In the genomic region with DNA sequence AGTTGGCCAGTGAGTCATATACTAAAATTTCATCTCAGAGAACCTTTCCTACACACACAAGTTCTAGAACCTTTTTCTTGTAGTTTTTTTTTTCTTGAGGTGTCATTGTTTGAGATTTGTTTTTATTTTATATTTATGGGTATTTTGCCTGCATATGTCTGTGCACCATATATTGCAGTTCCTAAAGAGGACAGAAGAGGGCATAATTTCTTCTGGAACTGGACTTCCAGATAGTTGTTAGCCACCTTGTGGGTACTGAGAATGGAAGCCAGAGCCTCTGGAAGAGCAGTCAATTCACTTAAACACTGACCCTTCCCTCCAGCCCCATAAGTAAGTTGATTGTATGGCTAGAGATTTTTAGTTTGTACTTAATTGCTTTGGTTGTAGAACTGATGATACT, we compare ENCODE assay signal across 17 mouse cellular contexts. TPM values are rescaled to one million over a fixed set of nuclear protein-coding genes. Genes with fewer than 3 reads are reported as not detected.
DNase-seq lines count a peak whose midpoint lies in the region; ATAC-seq and TF ChIP-seq lines count a peak whose summit lies in the region.
"Had no signal": no experiment of that assay in that cellular context is flagged by ENCODE, and none has a peak within 500 bp of the region (broad histone marks: within the 10 kb centered on the region; RNA-seq: fewer than 3 reads in every experiment).

No protein-coding gene starts in this region.

- no peak for ATAC-seq in embryonic facial prominence, embryonic 11.5 days (replicated peaks; ENCODE audit: insufficient number of reproducible peaks, low FRiP score, low TSS enrichment, low read depth)
- ATAC-seq in liver, embryonic 14.5 days (ENCODE audit: insufficient read depth): no peak
- ATAC-seq in granulocyte monocyte progenitor cell, adult 5-6 weeks (replicated peaks; ENCODE audit: poor library complexity, severe bottlenecking): no peak
- ATAC-seq: forebrain, embryonic 13.5 days had no signal

- H3K9ac ChIP-seq in embryonic facial prominence, embryonic 11.5 days (replicated peaks; ENCODE audit: low read length): no peak overlapping the region
- no peak overlapping the region for H3K9ac ChIP-seq in liver, embryonic 14.5 days (replicated peaks)
- H3K9ac ChIP-seq: forebrain, embryonic 13.5 days; liver, embryonic 15.5 days had no signal

- intact Hi-C loops in left cerebral cortex, postnatal 14 days (cut with DNase I): no loop called here

- DNase-seq in embryonic facial prominence, embryonic 11.5 days (ENCODE audit: low spot score): peak; percentile 20
- no peak for DNase-seq in embryonic facial prominence, embryonic 10.5 days (ENCODE audit: low spot score)
- DNase-seq in liver, embryonic 14.5 days (ENCODE audit: low read depth in 3 of 3, low spot score in 3 of 3): peak in 1 of 3 experiments; percentile 16
- DNase-seq in liver (no peak), ES-CJ7 (ENCODE audit: low read depth, low spot score) (peak; percentile 63)
- DNase-seq in naive thymus-derived CD4-positive, alpha-beta T cell, adult 2 months (ENCODE audit: low read depth): peak; percentile 67
- no peak for DNase-seq in left cerebral cortex, postnatal 14 days (ENCODE audit: low spot score in 2 of 2)
- DNase-seq: kidney, adult 9 months; right cerebral cortex, postnatal 4 days had no signal

- H3K4me2 ChIP-seq in embryonic facial prominence, embryonic 11.5 days (ENCODE audit: low read depth, low read length): no peak overlapping the region
- no peak overlapping the region for H3K4me2 ChIP-seq in liver, embryonic 14.5 days (ENCODE audit: low read depth)
- H3K4me2 ChIP-seq: forebrain, embryonic 13.5 days; liver, embryonic 15.5 days had no signal

- H3K4me3 ChIP-seq in embryonic facial prominence, embryonic 11.5 days (ENCODE audit: low read depth, low read length): no peak overlapping the region
- H3K4me3 ChIP-seq in embryonic facial prominence, embryonic 10.5 days: no peak overlapping the region
- H3K4me3 ChIP-seq in liver, embryonic 14.5 days (ENCODE audit: insufficient read depth in 1 of 2, low read depth in 2 of 2, low read length in 2 of 2): no peak overlapping the region
- H3K4me3 ChIP-seq: forebrain, embryonic 13.5 days; liver, embryonic 15.5 days; midbrain, embryonic 10.5 days had no signal

- no peaks in the 10 kb centered on the region for H3K27me3 ChIP-seq in embryonic facial prominence, embryonic 11.5 days (ENCODE audit: control insufficient read depth, insufficient read depth, low read length)
- no peaks in the 10 kb centered on the region for H3K27me3 ChIP-seq in embryonic facial prominence, embryonic 10.5 days (replicated peaks; ENCODE audit: low read depth, poor library complexity, severe bottlenecking)
- H3K27me3 ChIP-seq in liver, embryonic 14.5 days (ENCODE audit: control insufficient read depth, insufficient read depth, low read length): no peaks in the 10 kb centered on the region
- H3K27me3 ChIP-seq: forebrain, embryonic 13.5 days; liver, embryonic 15.5 days had no signal

- H3K9me3 ChIP-seq in embryonic facial prominence, embryonic 11.5 days (replicated peaks; ENCODE audit: control insufficient read depth, low read length): no peaks in the 10 kb centered on the region
- no peaks in the 10 kb centered on the region for H3K9me3 ChIP-seq in embryonic facial prominence, embryonic 10.5 days
- H3K9me3 ChIP-seq in liver, embryonic 14.5 days (ENCODE audit: control insufficient read depth, low read length): no peaks in the 10 kb centered on the region
- H3K9me3 ChIP-seq: forebrain, embryonic 13.5 days; liver, embryonic 15.5 days; midbrain, embryonic 10.5 days had no signal

- no peaks in the 10 kb centered on the region for H3K4me1 ChIP-seq in embryonic facial prominence, embryonic 11.5 days (ENCODE audit: control insufficient read depth, insufficient read depth, low read length)
- H3K4me1 ChIP-seq in embryonic facial prominence, embryonic 10.5 days: peaks cover 22% of the 10 kb centered on the region
- peaks cover 16 to 22% of the 10 kb centered on the region in 2 experiments for H3K4me1 ChIP-seq in liver, embryonic 14.5 days (replicated peaks; ENCODE audit: control insufficient read depth in 2 of 2, insufficient read depth in 2 of 2, low read length in 1 of 2)

- H3K36me3 ChIP-seq in embryonic facial prominence, embryonic 11.5 days (replicated peaks; ENCODE audit: control insufficient read depth, insufficient read depth, low read depth, low read length): no peaks in the 10 kb centered on the region
- peaks cover 13% of the 10 kb centered on the region for H3K36me3 ChIP-seq in embryonic facial prominence, embryonic 10.5 days (replicated peaks)
- H3K36me3 ChIP-seq in liver, embryonic 14.5 days (replicated peaks; ENCODE audit: control insufficient read depth, insufficient read depth, low read depth): peaks cover 3% of the 10 kb centered on the region; the same call in 1 of the 2 replicates

- TF ChIP-seq CTCF in liver, embryonic 14.5 days (IDR thresholded peaks at IDR 0.05; ENCODE audit: low read depth): peak; percentile 37; the same call in 1 of the 2 replicates

- TF ChIP-seq EP300 in liver, embryonic 14.5 days (IDR thresholded peaks at IDR 0.05; ENCODE audit: low read depth): no peak

- no peak overlapping the region for H3K27ac ChIP-seq in embryonic facial prominence, embryonic 11.5 days (replicated peaks; ENCODE audit: low read depth, low read length)
- H3K27ac ChIP-seq in embryonic facial prominence, embryonic 10.5 days (replicated peaks): no peak overlapping the region
- H3K27ac ChIP-seq in liver, embryonic 14.5 days: no peak overlapping the region
- H3K27ac ChIP-seq: forebrain, embryonic 13.5 days; liver, embryonic 15.5 days; midbrain, embryonic 10.5 days had no signal

RNA-seq across cellular contexts. Expression of a gene that starts 3.7 kb away (rescaled TPM):
- polyA plus RNA-seq in embryonic facial prominence, embryonic 11.5 days (2014; fragmentation: Nextera tagmentation; extraction: Ambion mirVana): 323 and 328 TPM in 2 replicates
- 228 and 237 TPM in 2 replicates for polyA plus RNA-seq in embryonic facial prominence, embryonic 10.5 days (2016; fragmentation: Nextera tagmentation; extraction: Ambion mirVana)
- 40.1 and 49.1 TPM in 2 replicates for polyA plus RNA-seq in liver, embryonic 14.5 days (2012; rRNA removed)
- 93.5 and 97.1 TPM in 2 replicates for polyA plus RNA-seq in liver, embryonic 14.5 days (2014; fragmentation: Nextera tagmentation; extraction: Ambion mirVana)
- total RNA-seq in granulocyte monocyte progenitor cell, adult 5-6 weeks (2014; fragmentation: Nextera tagmentation): 72.1 and 86.1 TPM in 2 replicates
- total RNA-seq in granulocyte monocyte progenitor cell, adult 5-6 weeks (2017): 228 and 237 TPM in 2 replicates
- total RNA-seq in left cerebral cortex, postnatal 14 days (2021): 10 to 100 TPM; 88.7 to 89.1 TPM

RNA-seq across cellular contexts. Expression of a gene that starts 32.7 kb away (rescaled TPM):
- not detected in 2 replicates for polyA plus RNA-seq in embryonic facial prominence, embryonic 11.5 days (2014; fragmentation: Nextera tagmentation; extraction: Ambion mirVana)
- not detected in 2 replicates for polyA plus RNA-seq in embryonic facial prominence, embryonic 10.5 days (2016; fragmentation: Nextera tagmentation; extraction: Ambion mirVana)
- polyA plus RNA-seq in liver, embryonic 14.5 days (2012; rRNA removed): not detected in 2 replicates
- not detected in 2 replicates for polyA plus RNA-seq in liver, embryonic 14.5 days (2014; fragmentation: Nextera tagmentation; extraction: Ambion mirVana)
- total RNA-seq in granulocyte monocyte progenitor cell, adult 5-6 weeks (2014; fragmentation: Nextera tagmentation): not detected in 2 replicates
- total RNA-seq in granulocyte monocyte progenitor cell, adult 5-6 weeks (2017): not detected in 2 replicates
- total RNA-seq in left cerebral cortex, postnatal 14 days (2021): not detected
- total RNA-seq: adrenal gland, adult 18-20 months; gastrocnemius, postnatal 4 days; hematopoietic stem cell, adult 5-6 weeks; neutrophil, adult 5-6 weeks had no signal
- polyA plus RNA-seq: forebrain, embryonic 13.5 days; liver, embryonic 15.5 days; midbrain, embryonic 10.5 days had no signal

RNA-seq across cellular contexts. Expression of a gene that starts 36.7 kb away (rescaled TPM):
- polyA plus RNA-seq in embryonic facial prominence, embryonic 11.5 days (2014; fragmentation: Nextera tagmentation; extraction: Ambion mirVana): 0.27 and 0.28 TPM in 2 replicates
- 0.25 and 0.40 TPM in 2 replicates for polyA plus RNA-seq in embryonic facial prominence, embryonic 10.5 days (2016; fragmentation: Nextera tagmentation; extraction: Ambion mirVana)
- not detected in 2 replicates for polyA plus RNA-seq in liver, embryonic 14.5 days (2012; rRNA removed)
- 0.06 TPM in 1 of 2 replicates, not detected in the other for polyA plus RNA-seq in liver, embryonic 14.5 days (2014; fragmentation: Nextera tagmentation; extraction: Ambion mirVana)
- total RNA-seq in granulocyte monocyte progenitor cell, adult 5-6 weeks (2014; fragmentation: Nextera tagmentation): not detected in 2 replicates
- total RNA-seq in granulocyte monocyte progenitor cell, adult 5-6 weeks (2017): not detected in 2 replicates
- total RNA-seq in left cerebral cortex, postnatal 14 days (2021): under 1 TPM; 0.33 to 0.66 TPM
- total RNA-seq: adrenal gland, adult 18-20 months; hematopoietic stem cell, adult 5-6 weeks; neutrophil, adult 5-6 weeks had no signal

RNA-seq across cellular contexts. Expression of a gene that starts 44.5 kb away (rescaled TPM):
- 17.3 and 22.8 TPM in 2 replicates for polyA plus RNA-seq in embryonic facial prominence, embryonic 11.5 days (2014; fragmentation: Nextera tagmentation; extraction: Ambion mirVana)
- 18.6 and 23.1 TPM in 2 replicates for polyA plus RNA-seq in embryonic facial prominence, embryonic 10.5 days (2016; fragmentation: Nextera tagmentation; extraction: Ambion mirVana)
- polyA plus RNA-seq in liver, embryonic 14.5 days (2012; rRNA removed): 0.17 and 0.37 TPM in 2 replicates
- polyA plus RNA-seq in liver, embryonic 14.5 days (2014; fragmentation: Nextera tagmentation; extraction: Ambion mirVana): 0.09 and 0.27 TPM in 2 replicates
- total RNA-seq in granulocyte monocyte progenitor cell, adult 5-6 weeks (2014; fragmentation: Nextera tagmentation): not detected in 2 replicates
- not detected in 2 replicates for total RNA-seq in granulocyte monocyte progenitor cell, adult 5-6 weeks (2017)
- 100 to 1,000 TPM in 1 of 2 experiments, 10 to 100 TPM in 1; 90.1 to 104 TPM for total RNA-seq in left cerebral cortex, postnatal 14 days (2021)
- total RNA-seq: neutrophil, adult 5-6 weeks had no signal

Comparison
In these comparisons a context has a peak if more than half of its experiments do, and no peak if none do; other contexts are left out.
1. DNase-seq: peak in embryonic facial prominence, embryonic 11.5 days (single experiment), ES-CJ7 (single experiment) and naive thymus-derived CD4-positive, alpha-beta T cell, adult 2 months (single experiment); none in embryonic facial prominence, embryonic 10.5 days (single experiment), liver (single experiment) and left cerebral cortex, postnatal 14 days (0 of 2).